13 mouse cellular contexts compared by ENCODE assay signal in the genomic region with DNA sequence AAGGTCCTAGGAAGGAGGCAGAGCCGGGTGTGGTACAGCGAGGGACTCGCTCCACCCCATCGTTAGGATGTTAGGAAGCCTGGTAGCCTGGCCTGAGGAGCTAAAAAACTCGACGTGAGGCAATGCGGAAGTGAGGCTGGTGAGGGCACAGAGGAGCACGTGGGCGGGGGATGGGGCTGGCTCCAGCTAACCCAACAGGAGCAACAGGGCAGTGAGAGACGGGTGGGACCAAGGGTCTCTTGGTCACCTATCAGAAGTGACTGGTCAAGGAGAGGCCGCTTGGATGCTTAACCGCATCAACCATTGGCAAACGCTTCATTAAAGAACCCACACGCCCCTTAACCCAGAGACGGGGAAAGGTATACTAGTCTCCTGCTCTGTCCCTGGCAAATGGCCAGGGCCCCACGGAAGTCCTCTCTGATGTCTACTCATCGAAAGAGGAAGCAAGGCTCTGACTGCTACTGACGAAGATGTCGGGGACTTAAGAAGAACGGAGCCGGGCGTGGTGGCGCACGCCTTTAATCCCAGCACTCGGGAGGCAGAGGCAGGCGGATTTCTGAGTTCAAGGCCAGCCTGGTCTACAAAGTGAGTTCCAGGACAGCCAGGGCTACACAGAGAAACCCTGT. TPM values are rescaled to one million over a fixed set of nuclear protein-coding genes. Genes with fewer than 3 reads are reported as not detected.
DNase-seq lines count a peak whose midpoint lies in the region; ATAC-seq and TF ChIP-seq lines count a peak whose summit lies in the region.
"Had no signal": no experiment of that assay in that cellular context is flagged by ENCODE, and none has a peak within 500 bp of the region (broad histone marks: within the 10 kb centered on the region; RNA-seq: fewer than 3 reads in every experiment).

No protein-coding gene starts in this region.

- H3K9me3 ChIP-seq in stomach, postnatal 0 days (ENCODE audit: control insufficient read depth, low read length), result no peaks in the 10 kb centered on the region
- H3K9me3 ChIP-seq in kidney, embryonic 14.5 days (ENCODE audit: control insufficient read depth, low read length), result no peaks in the 10 kb centered on the region
- H3K9me3 ChIP-seq: hindbrain, embryonic 12.5 days; neural tube, embryonic 13.5 days had no signal

- H3K27ac ChIP-seq in stomach, postnatal 0 days (replicated peaks), result no peak overlapping the region
- H3K27ac ChIP-seq in kidney, embryonic 14.5 days (ENCODE audit: low read depth, low read length), result no peak overlapping the region
- H3K27ac ChIP-seq: hindbrain, embryonic 12.5 days; neural tube, embryonic 13.5 days had no signal

- TF ChIP-seq CTCF in stomach, postnatal 0 days (IDR thresholded peaks at IDR 0.05; ENCODE audit: low read depth), result no peak

- H3K27me3 ChIP-seq in stomach, postnatal 0 days (ENCODE audit: control insufficient read depth, insufficient read depth, low read length), result no peaks in the 10 kb centered on the region
- H3K27me3 ChIP-seq in kidney, embryonic 14.5 days (ENCODE audit: control insufficient read depth, insufficient read depth, low read length), result no peaks in the 10 kb centered on the region
- H3K27me3 ChIP-seq: neural tube, embryonic 13.5 days had no signal

- WGBS in stomach, postnatal 0 days, result 81% methylated on average over 26 of the region's 26 CpGs
- 90% methylated on average over 26 of the region's 26 CpGs for WGBS in kidney, embryonic 14.5 days

- H3K36me3 ChIP-seq in stomach, postnatal 0 days (ENCODE audit: control insufficient read depth, insufficient read depth, low read length), result peaks cover 2% of the 10 kb centered on the region; the same call in 1 of the 2 replicates
- H3K36me3 ChIP-seq in kidney, embryonic 14.5 days (ENCODE audit: control insufficient read depth, insufficient read depth, low read length), result peaks cover 4% of the 10 kb centered on the region; the same call in 1 of the 2 replicates
- H3K36me3 ChIP-seq: neural tube, embryonic 13.5 days had no signal

- H3K4me3 ChIP-seq in stomach, postnatal 0 days (ENCODE audit: low read depth, low read length), result no peak overlapping the region
- no peak overlapping the region for H3K4me3 ChIP-seq in kidney, embryonic 14.5 days (ENCODE audit: low read length)
- H3K4me3 ChIP-seq: hindbrain, embryonic 12.5 days; neural tube, embryonic 13.5 days had no signal

- ATAC-seq in common myeloid progenitor, adult 5-6 weeks (replicated peaks; ENCODE audit: low read depth, poor library complexity, severe bottlenecking), result 0 out of 2 replicates have a peak, but pooled peaks have one; percentile 12
- ATAC-seq in stomach, postnatal 0 days (ENCODE audit: low FRiP score, low TSS enrichment), result no peak
- ATAC-seq in kidney, embryonic 14.5 days (ENCODE audit: low FRiP score, low TSS enrichment), result no peak

- H3K4me2 ChIP-seq in stomach, postnatal 0 days (replicated peaks; ENCODE audit: low read depth), result no peak overlapping the region
- H3K4me2 ChIP-seq in kidney, embryonic 14.5 days (replicated peaks; ENCODE audit: low read depth, low read length), result no peak overlapping the region
- H3K4me2 ChIP-seq: hindbrain, embryonic 12.5 days; neural tube, embryonic 13.5 days had no signal

- peak; percentile 96 for DNase-seq in heart, adult 11 months
- no peak for DNase-seq in heart, adult 8-10 months (ENCODE audit: low spot score)
- peak; percentile 94 for DNase-seq in A20 (ENCODE audit: low read depth, low spot score)
- peak; percentile 73 to 81 for DNase-seq in monocyte, adult 2 months (ENCODE audit: low read depth in 1 of 2, low spot score in 2 of 2)
- DNase-seq in thymus, postnatal 14 days, result no peak
- no peak for DNase-seq in stomach, postnatal 0 days (ENCODE audit: low spot score)
- DNase-seq: embryo, embryonic 11 days; gastrocnemius, postnatal 36 days; left cerebral cortex, postnatal 4 days had no signal

- H3K4me1 ChIP-seq in stomach, postnatal 0 days (replicated peaks; ENCODE audit: control insufficient read depth, insufficient read depth), result peaks cover 4% of the 10 kb centered on the region
- peaks cover 13% of the 10 kb centered on the region for H3K4me1 ChIP-seq in kidney, embryonic 14.5 days (ENCODE audit: control insufficient read depth, insufficient read depth, low read length)

- no peak overlapping the region for H3K9ac ChIP-seq in stomach, postnatal 0 days (ENCODE audit: low read length)
- no peak overlapping the region for H3K9ac ChIP-seq in kidney, embryonic 14.5 days (ENCODE audit: low read depth, low read length)
- H3K9ac ChIP-seq: hindbrain, embryonic 12.5 days; neural tube, embryonic 13.5 days had no signal

- no peak for TF ChIP-seq EP300 in stomach, postnatal 0 days (optimal IDR thresholded peaks at IDR 0.05)

RNA-seq across cellular contexts. Expression of a gene that starts 2.6 kb away (rescaled TPM):
- 10 to 100 TPM; 23.2 to 31.4 (median 25.9) TPM for total RNA-seq in heart, adult 8-10 months (2022)
- total RNA-seq in common myeloid progenitor, adult 5-6 weeks (2017), result 104 and 125 TPM in 2 replicates
- polyA plus RNA-seq in stomach, postnatal 0 days (2015; fragmentation: Nextera tagmentation; extraction: Ambion mirVana), result 90.4 and 94.2 TPM in 2 replicates
- 97.0 and 115 TPM in 2 replicates for polyA plus RNA-seq in kidney, embryonic 14.5 days (2014; fragmentation: Nextera tagmentation; extraction: Ambion mirVana)

RNA-seq across cellular contexts. Expression of a gene that starts 14.3 kb away (rescaled TPM):
- total RNA-seq in heart, adult 8-10 months (2022), result 10 to 100 TPM in 1 of 4 experiments, 1 to 10 TPM in 3; 4.1 to 10.8 (median 6.5) TPM
- total RNA-seq in common myeloid progenitor, adult 5-6 weeks (2017), result 2.0 TPM in 1 of 2 replicates, not detected in the other
- polyA plus RNA-seq in stomach, postnatal 0 days (2015; fragmentation: Nextera tagmentation; extraction: Ambion mirVana), result 0.08 and 0.11 TPM in 2 replicates
- polyA plus RNA-seq in kidney, embryonic 14.5 days (2014; fragmentation: Nextera tagmentation; extraction: Ambion mirVana), result 0.96 and 3.2 TPM in 2 replicates
- total RNA-seq: gastrocnemius, postnatal 36 days; left cerebral cortex, postnatal 4 days had no signal

RNA-seq across cellular contexts. Expression of a gene that starts 20.6 kb away (rescaled TPM):
- 10 to 100 TPM; 27.3 to 28.7 (median 28.4) TPM for total RNA-seq in heart, adult 8-10 months (2022)
- total RNA-seq in common myeloid progenitor, adult 5-6 weeks (2017), result 39.3 and 43.1 TPM in 2 replicates
- 37.6 and 40.2 TPM in 2 replicates for polyA plus RNA-seq in stomach, postnatal 0 days (2015; fragmentation: Nextera tagmentation; extraction: Ambion mirVana)
- polyA plus RNA-seq in kidney, embryonic 14.5 days (2014; fragmentation: Nextera tagmentation; extraction: Ambion mirVana), result 96.8 and 139 TPM in 2 replicates

RNA-seq across cellular contexts. Expression of a gene that starts 27.7 kb away (rescaled TPM):
- total RNA-seq in heart, adult 8-10 months (2022), result 1,000 to 10,000 TPM; 1,537 to 1,974 (median 1,684) TPM
- 252 and 315 TPM in 2 replicates for total RNA-seq in common myeloid progenitor, adult 5-6 weeks (2017)
- 759 and 851 TPM in 2 replicates for polyA plus RNA-seq in stomach, postnatal 0 days (2015; fragmentation: Nextera tagmentation; extraction: Ambion mirVana)
- 829 and 1,167 TPM in 2 replicates for polyA plus RNA-seq in kidney, embryonic 14.5 days (2014; fragmentation: Nextera tagmentation; extraction: Ambion mirVana)

RNA-seq across cellular contexts. Expression of a gene that starts 36.7 kb away (rescaled TPM):
- total RNA-seq in heart, adult 8-10 months (2022), result 10 to 100 TPM; 49.9 to 68.8 (median 58.7) TPM
- 130 and 142 TPM in 2 replicates for total RNA-seq in common myeloid progenitor, adult 5-6 weeks (2017)
- 131 and 132 TPM in 2 replicates for polyA plus RNA-seq in stomach, postnatal 0 days (2015; fragmentation: Nextera tagmentation; extraction: Ambion mirVana)
- 104 and 110 TPM in 2 replicates for polyA plus RNA-seq in kidney, embryonic 14.5 days (2014; fragmentation: Nextera tagmentation; extraction: Ambion mirVana)

Comparison
In these comparisons a context has a peak if more than half of its experiments do, and no peak if none do; other contexts are left out.
1. DNase-seq: peak in heart, adult 11 months (single experiment), A20 (single experiment) and monocyte, adult 2 months (2 of 2); none in heart, adult 8-10 months (single experiment), thymus, postnatal 14 days (single experiment) and stomach, postnatal 0 days (single experiment).